Mouse (Mus musculus): Measurements from ENCODE around the gene Treh. TPM values are rescaled to one million over a fixed set of nuclear protein-coding genes. Genes with fewer than 3 reads are reported as not detected.
"Not testable (repeated sequence)": the region's sequence is repeated elsewhere in the genome, so short reads cannot be mapped to it uniquely, and the experiment has no call there.

Gene Treh
- polyA plus RNA-seq (2015; fragmentation: Nextera tagmentation; extraction: Ambion mirVana): not detected in 2 replicates

DNA sequence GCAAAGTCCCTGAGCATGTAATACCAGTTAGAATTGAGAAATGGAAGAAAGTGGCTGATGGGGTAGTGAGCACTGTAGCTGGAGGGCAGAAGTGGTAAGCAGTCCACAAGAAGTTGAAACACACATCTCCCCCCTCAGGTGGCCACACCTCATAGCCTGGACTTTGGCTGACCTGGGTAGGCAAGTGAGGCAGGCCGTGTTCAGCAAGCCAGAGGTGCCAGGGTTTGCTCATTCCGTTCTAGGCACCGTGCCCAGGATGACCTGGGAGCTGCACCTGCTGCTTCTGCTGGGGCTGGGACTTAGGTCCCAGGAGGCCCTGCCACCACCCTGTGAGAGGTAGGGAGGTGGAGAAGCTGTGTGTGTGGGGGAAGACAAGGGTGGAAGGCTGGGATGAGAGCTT lies at the start of gene Treh:
Gene Treh, plus strand, starts transcription at position 229 of the 400 bp plus-strand sequence.
- Histone ChIP-seq H3K4me2 (no peak within 1 kb of the TSS), H3K9me3 (replicated peaks) (no peaks in the 10 kb centered on the region), H3K4me3 (replicated peaks) (no peak within 1 kb of the TSS), H3K27ac (no peak within 1 kb of the TSS), H3K36me3 (no peaks in the 10 kb centered on the region), H3K4me1 (replicated peaks) (no peaks in the 10 kb centered on the region), H3K27me3 (no peaks in the 10 kb centered on the region), H3K9ac (no peak within 1 kb of the TSS)
- WGBS (ENCODE audit: insufficient replicate concordance): 63% methylated on average over 3 of the region's 3 CpGs
- ATAC-seq (ENCODE audit: low read depth) (no peak), DNase-seq (no peak)

DNA sequence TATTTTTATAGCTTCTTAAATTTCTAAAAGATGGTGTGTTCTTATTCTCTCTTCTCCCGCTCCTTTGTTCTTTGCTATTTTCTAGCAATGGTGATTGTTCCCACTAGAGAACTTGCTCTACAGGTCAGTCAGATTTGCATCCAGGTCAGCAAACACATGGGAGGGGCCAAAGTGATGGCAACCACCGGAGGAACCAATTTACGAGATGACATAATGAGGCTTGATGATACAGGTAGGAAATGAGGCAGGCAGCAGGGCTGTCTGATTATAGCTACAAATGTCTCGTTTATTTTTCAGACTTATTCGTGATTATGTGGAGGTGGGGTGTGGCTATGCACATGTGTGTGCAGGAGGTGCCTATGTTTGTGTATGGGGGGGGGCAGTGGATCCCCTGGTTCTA lies 48.6 kb upstream of the Treh start:
- H3K36me3 ChIP-seq: peaks cover 83% of the 10 kb centered on the region
- 75% methylated on average over 5 of the region's 5 CpGs for WGBS (ENCODE audit: insufficient replicate concordance)
- no peak for ATAC-seq (ENCODE audit: low read depth)
- no peak for DNase-seq
- no peaks in the 10 kb centered on the region for H3K27me3 ChIP-seq
- no peak overlapping the region for H3K27ac ChIP-seq
- no peaks in the 10 kb centered on the region for H3K9me3 ChIP-seq (replicated peaks)
- no peak overlapping the region for H3K9ac ChIP-seq
- H3K4me1 ChIP-seq (replicated peaks): peaks cover 14% of the 10 kb centered on the region
- no peak overlapping the region for H3K4me2 ChIP-seq
- no peak overlapping the region for H3K4me3 ChIP-seq (replicated peaks)

DNA sequence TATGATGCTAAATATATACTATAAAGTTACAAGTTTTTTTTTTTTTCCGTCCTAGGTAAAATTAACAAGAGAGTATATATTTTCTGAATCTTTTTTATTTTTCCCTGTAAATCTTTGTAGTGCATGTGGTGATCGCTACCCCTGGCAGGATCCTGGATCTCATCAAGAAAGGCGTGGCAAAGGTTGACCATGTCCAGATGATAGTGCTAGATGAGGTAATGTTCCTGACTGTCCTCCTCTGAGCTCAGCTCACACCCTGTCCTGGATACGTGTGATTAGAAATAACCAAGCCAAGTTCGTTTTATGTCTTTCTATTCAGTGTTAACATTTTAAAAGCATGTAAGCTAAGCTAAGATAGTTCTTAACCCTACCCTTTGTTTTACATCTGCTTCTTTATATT lies 46.8 kb upstream of the Treh start:
- ATAC-seq (ENCODE audit: low read depth) (peak; percentile 78), DNase-seq (peak; percentile 18)
- H3K4me1 ChIP-seq (replicated peaks): peaks cover 14% of the 10 kb centered on the region
- H3K27me3 ChIP-seq: no peaks in the 10 kb centered on the region
- H3K9ac ChIP-seq: no peak overlapping the region
- H3K9me3 ChIP-seq (replicated peaks): no peaks in the 10 kb centered on the region
- H3K4me3 ChIP-seq (replicated peaks): no peak overlapping the region
- H3K36me3 ChIP-seq: peaks cover 84% of the 10 kb centered on the region
- 44% methylated on average over 5 of the region's 5 CpGs for WGBS (ENCODE audit: insufficient replicate concordance)
- H3K4me2 ChIP-seq: no peak overlapping the region
- H3K27ac ChIP-seq: no peak overlapping the region

DNA sequence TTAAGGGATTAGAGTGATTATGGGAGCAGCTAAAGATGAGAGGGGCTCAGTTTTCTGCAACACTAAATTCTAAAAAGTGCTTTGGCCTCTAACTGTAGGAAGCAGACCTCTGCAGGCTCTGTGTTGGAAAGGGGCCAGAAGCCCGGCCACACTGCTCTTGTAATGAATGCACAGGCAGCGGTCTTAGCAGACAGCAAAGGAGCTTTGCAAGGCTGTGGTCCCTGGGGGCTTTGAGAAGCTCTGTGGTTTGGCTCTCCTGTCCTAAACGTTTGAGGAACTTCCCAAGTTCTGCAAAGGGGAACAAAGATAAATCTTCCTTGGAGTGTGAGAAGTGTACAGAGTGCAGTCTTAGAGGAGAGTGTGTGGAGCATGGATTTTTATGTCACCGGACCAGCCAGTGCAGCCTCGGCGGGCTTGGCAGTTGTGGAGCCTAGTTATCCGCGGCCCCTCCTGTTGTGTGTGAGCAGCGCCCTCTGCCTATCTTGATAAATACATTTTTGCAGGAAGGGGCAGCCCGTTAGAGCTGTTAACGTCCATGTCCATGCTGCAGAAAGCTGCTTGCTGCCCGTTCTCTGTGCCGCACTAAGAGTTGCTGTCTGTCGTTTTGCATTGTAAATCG lies 35.4 kb upstream of the Treh start:
- WGBS (ENCODE audit: insufficient replicate concordance): 61% methylated on average over 15 of the region's 15 CpGs
- no peak overlapping the region for H3K27ac ChIP-seq
- H3K36me3 ChIP-seq: peaks cover 64% of the 10 kb centered on the region

DNA sequence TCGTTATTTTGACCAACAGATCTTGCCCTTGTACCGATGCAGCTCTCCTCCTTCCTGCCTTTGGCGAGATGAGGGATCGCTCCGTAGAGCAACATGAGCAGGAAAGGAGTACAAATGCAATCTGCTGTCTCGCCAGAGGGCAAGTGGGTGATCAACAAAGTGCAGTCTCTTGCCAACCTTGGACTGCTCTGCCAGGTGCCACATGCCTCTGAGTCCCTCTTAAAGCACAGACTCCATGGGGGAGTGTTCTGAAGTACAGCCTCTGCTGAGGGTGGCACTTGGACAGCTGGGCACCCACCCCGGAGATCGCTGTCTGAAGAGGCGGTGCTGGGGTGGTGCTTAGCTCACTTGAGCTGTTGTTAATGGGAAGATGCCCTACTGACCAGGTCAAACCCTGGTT lies 34.3 kb upstream of the Treh start:
- not testable (repeated sequence) for ATAC-seq (ENCODE audit: low read depth); H3K9ac ChIP-seq; H3K4me1 ChIP-seq (replicated peaks); H3K4me3 ChIP-seq (replicated peaks); H3K4me2 ChIP-seq; H3K27me3 ChIP-seq; H3K27ac ChIP-seq; H3K9me3 ChIP-seq (replicated peaks); DNase-seq
- WGBS (ENCODE audit: insufficient replicate concordance): 89% methylated on average over 9 of the region's 9 CpGs
- peaks cover 54% of the 10 kb centered on the region for H3K36me3 ChIP-seq

More for the DNA sequence above, 35.4 kb upstream of the Treh start:
- DNase-seq (no peak), ATAC-seq (ENCODE audit: low read depth) (0 out of 2 replicates have a peak, but pooled peaks have one; percentile 43)
- Histone ChIP-seq H3K9me3 (replicated peaks) (no peaks in the 10 kb centered on the region), H3K9ac (no peak overlapping the region), H3K27me3 (no peaks in the 10 kb centered on the region), H3K4me3 (replicated peaks) (no peak overlapping the region), H3K4me2 (no peak overlapping the region), H3K4me1 (replicated peaks) (no peaks in the 10 kb centered on the region)

DNA sequence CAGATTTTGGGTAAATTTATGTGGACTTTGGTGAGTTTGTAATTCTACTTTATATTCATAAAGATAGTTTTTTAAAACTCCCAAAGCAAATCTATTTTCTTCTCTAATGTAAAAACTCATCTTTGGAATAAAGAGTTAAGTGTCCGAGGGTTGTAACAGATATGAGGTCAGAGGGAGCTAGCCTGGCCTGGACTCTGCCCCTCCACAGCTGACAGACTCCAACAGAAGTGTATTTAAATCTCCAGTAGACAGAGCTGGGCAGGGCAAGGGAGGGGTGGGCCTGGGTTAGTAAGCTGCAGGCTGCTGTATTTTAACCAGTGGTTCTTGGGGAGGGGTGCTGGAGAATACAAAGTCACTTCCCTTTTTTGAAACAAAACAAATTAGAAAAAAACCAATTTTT lies 33.0 kb upstream of the Treh start:
- H3K36me3 ChIP-seq: peaks cover 41% of the 10 kb centered on the region
- H3K4me1 ChIP-seq (replicated peaks); DNase-seq; H3K9ac ChIP-seq; H3K4me2 ChIP-seq; H3K9me3 ChIP-seq (replicated peaks); H3K27ac ChIP-seq; H3K4me3 ChIP-seq (replicated peaks); H3K27me3 ChIP-seq: not testable (repeated sequence)
- ATAC-seq (ENCODE audit: low read depth): peak; percentile 56; the same call in 1 of the 2 replicates
- 60% methylated on average over 1 of the region's 1 CpGs for WGBS (ENCODE audit: insufficient replicate concordance)

DNA sequence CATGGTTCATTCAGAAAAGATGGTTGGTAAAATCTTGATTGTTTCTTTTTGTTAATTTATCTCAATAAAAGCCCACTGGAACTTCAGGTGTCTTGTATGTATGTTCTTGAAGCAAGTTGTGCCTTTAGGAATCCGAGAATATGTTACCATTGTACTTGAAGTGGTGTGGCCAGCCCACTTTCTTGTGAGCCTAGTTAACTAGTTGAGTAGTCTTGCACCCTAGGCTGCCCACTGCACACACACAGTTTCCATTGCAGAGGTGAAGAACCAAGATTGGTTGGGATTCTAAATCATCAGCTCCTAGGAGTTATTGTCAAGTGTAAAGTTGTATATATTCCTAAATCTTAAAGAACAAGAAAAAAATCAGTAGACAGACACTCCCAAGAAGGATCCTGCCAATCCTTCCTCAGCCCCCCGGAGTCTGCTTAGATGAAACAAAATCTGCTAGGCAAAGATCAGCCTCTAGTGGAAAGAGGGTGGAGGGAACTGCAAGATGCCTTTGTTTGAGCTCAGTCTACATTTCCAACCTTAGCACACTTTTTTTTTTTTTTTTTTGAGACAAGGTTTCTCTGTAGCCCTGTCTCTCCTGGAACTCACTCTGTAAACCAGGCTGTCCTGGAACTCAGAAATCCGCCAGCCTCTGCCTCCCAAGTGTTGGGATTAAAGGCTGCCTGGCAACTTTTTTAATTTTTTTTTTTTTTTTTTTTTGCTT lies 32.2 kb upstream of the Treh start:
- H3K9ac ChIP-seq: no peak overlapping the region
- H3K9me3 ChIP-seq (replicated peaks): no peaks in the 10 kb centered on the region
- DNase-seq (no peak), ATAC-seq (ENCODE audit: low read depth) (no peak)
- 89% methylated on average over 3 of the region's 3 CpGs for WGBS (ENCODE audit: insufficient replicate concordance)
- peaks cover 33% of the 10 kb centered on the region for H3K36me3 ChIP-seq
- H3K4me2 ChIP-seq: no peak overlapping the region
- no peak overlapping the region for H3K27ac ChIP-seq
- H3K4me3 ChIP-seq (replicated peaks): no peak overlapping the region
- peaks cover 3% of the 10 kb centered on the region for H3K4me1 ChIP-seq (replicated peaks)
- no peaks in the 10 kb centered on the region for H3K27me3 ChIP-seq

DNA sequence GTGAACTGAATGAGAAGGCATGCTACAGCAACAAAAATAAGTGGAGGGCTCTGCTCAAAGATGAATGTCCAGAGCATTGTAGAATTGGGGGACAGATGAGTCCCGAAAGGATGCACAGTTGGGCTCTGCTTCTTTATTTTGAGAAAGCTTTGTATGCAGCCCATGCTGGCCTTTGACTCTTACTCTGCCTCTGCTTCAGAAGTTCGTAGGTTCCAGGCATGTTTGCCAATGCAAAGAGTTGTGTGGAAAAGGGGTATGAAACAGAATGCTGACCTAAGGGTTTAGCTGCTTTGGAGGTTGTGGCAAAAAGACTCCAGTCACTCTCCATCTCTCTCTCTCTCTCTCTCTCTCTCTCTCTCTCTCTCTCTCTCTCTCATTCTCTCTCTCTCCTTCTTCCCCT lies 31.4 kb upstream of the Treh start:
- H3K9ac ChIP-seq: no peak overlapping the region
- H3K27me3 ChIP-seq: no peaks in the 10 kb centered on the region
- DNase-seq (no peak), ATAC-seq (ENCODE audit: low read depth) (no peak)
- H3K27ac ChIP-seq: no peak overlapping the region
- 84% methylated on average over 2 of the region's 2 CpGs for WGBS (ENCODE audit: insufficient replicate concordance)
- H3K36me3 ChIP-seq: peaks cover 25% of the 10 kb centered on the region
- H3K4me1 ChIP-seq (replicated peaks): peaks cover 10% of the 10 kb centered on the region
- no peak overlapping the region for H3K4me3 ChIP-seq (replicated peaks)
- H3K4me2 ChIP-seq: no peak overlapping the region
- no peaks in the 10 kb centered on the region for H3K9me3 ChIP-seq (replicated peaks)

DNA sequence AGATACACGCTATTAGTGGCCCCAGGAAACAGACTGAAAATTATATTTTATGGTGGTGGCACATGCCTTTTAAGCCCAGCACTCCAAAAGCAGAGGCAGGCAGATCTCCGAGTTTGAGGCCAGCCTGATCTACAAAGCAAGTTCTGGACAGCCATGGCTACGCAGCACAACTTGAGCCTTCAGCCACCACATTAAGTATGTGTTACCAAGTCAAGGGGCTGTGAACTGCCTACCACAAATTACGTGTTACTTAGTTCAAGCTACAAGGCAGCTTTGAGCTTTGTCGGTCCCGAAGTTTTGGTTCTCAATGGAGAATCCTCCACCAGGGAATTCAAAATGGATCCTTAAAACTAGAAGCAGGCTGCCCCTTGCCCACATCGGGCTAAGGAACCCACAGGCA lies 29.9 kb upstream of the Treh start:
- WGBS (ENCODE audit: insufficient replicate concordance): 84% methylated on average over 7 of the region's 7 CpGs
- DNase-seq: no peak

DNA sequence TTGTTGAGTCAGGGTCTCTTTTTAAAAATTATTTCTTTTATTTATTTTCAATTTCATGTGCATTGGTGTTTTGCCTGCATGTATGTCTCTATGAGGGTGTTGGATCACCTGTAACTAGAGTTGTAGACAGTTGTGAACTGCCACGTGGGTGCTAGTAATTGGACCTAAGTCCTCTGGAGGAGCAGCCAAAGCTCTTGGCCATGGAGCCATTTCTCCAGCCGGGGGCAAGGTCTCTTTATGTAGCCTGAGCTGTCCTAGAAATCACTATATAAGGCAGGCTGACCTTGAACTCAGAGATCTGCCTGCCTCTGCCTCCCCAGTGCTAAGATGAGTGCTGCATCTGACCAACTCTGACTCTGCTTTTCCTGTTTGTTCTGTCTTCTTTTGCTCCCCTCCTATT lies 28.8 kb upstream of the Treh start:
- Histone ChIP-seq H3K9me3 (replicated peaks) (no peaks in the 10 kb centered on the region), H3K4me1 (replicated peaks) (peaks cover 10% of the 10 kb centered on the region), H3K36me3 (0 out of 2 replicates have a peak, but pooled peaks cover 3% of the 10 kb centered on the region), H3K4me2 (no peak overlapping the region), H3K9ac (no peak overlapping the region), H3K4me3 (replicated peaks) (no peak overlapping the region), H3K27ac (no peak overlapping the region), H3K27me3 (no peaks in the 10 kb centered on the region)
- ATAC-seq (ENCODE audit: low read depth) (no peak), DNase-seq (no peak)
- 58% methylated on average over 2 of the region's 2 CpGs for WGBS (ENCODE audit: insufficient replicate concordance)

More for the DNA sequence above, 29.9 kb upstream of the Treh start:
- Histone ChIP-seq H3K9me3 (replicated peaks) (no peaks in the 10 kb centered on the region), H3K9ac (no peak overlapping the region), H3K4me2 (no peak overlapping the region), H3K27ac (no peak overlapping the region), H3K27me3 (no peaks in the 10 kb centered on the region), H3K4me3 (replicated peaks) (no peak overlapping the region), H3K36me3 (peaks cover 11% of the 10 kb centered on the region), H3K4me1 (replicated peaks) (peaks cover 10% of the 10 kb centered on the region)
- ATAC-seq (ENCODE audit: low read depth): no peak

DNA sequence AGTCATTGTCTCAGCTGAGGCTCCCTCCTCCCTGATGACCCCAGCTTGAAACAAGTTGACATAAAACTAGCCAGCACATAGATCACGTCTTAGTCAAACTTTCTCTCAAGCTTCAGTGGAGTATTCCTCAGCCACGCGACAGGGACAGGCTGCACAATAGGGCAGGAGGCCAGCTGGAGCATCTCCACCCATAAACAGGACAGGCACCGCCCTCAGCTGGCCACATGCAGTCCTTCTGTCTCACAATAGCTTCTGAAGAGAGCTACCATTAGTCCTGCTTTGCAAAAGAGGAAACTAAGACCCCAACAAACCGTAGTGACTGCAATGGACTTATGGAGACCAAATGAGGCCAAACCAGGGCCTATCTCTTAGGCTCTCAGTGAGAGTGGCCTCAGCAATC lies 27.6 kb upstream of the Treh start:
- Histone ChIP-seq H3K4me3 (replicated peaks) (no peak overlapping the region), H3K36me3 (0 out of 2 replicates have a peak, but pooled peaks cover 3% of the 10 kb centered on the region), H3K4me2 (0 out of 2 replicates have a peak overlapping the region, but pooled peaks have one; percentile 47), H3K4me1 (replicated peaks) (peaks cover 10% of the 10 kb centered on the region), H3K27me3 (0 out of 2 replicates have a peak, but pooled peaks cover 4% of the 10 kb centered on the region), H3K9ac (no peak overlapping the region), H3K27ac (no peak overlapping the region), H3K9me3 (replicated peaks) (no peaks in the 10 kb centered on the region)
- 58% methylated on average over 5 of the region's 5 CpGs for WGBS (ENCODE audit: insufficient replicate concordance)
- no peak for DNase-seq
- ATAC-seq (ENCODE audit: low read depth): no peak
